Mouse (Mus musculus) lung, adult 18-20 months (tissue): ENCODE results near the gene Clk3.

Source experiments
- DNase-seq, 2 experiments: peaks; one replicate each; pipeline ENCODE4 v3.0.0; 2022; ENCODE audit warnings: mixed read lengths in 2 of 2

Clk3 gene

GRCm38 (mm10) chr9:57770214-57770613 lies 4.6 kb upstream of the Clk3 start:
- DNase-seq = no peak

- DNase-seq = no peak
Measured at GRCm38 (mm10) chr9:57769539-57770069, 3.9 kb upstream of the Clk3 start.

- DNase-seq = no peak
Measured at GRCm38 (mm10) chr9:57767231-57767630, 1.6 kb upstream of the Clk3 start.

- DNase-seq = no peak
Measured at GRCm38 (mm10) chr9:57766431-57766830, 771 bp upstream of the Clk3 start.

GRCm38 (mm10) chr9:57764974-57765363 lies 691 bp downstream of the Clk3 start:
- peak; percentile 95 to 96 for DNase-seq

- DNase-seq = peak; percentile 77 to 81
Measured at GRCm38 (mm10) chr9:57764147-57764973, 1.3 kb downstream of the Clk3 start.

- peak; percentile 70 to 73 for DNase-seq
Measured at GRCm38 (mm10) chr9:57762563-57762991, 3.1 kb downstream of the Clk3 start.

GRCm38 (mm10) chr9:57761563-57762551 lies 3.8 kb downstream of the Clk3 start:
- DNase-seq = no peak

- no peak for DNase-seq
Measured at GRCm38 (mm10) chr9:57760416-57761146, 5.1 kb downstream of the Clk3 start.

GRCm38 (mm10) chr9:57759289-57759688 lies 6.4 kb downstream of the Clk3 start:
- DNase-seq = peak; percentile 81 to 88

- DNase-seq = no peak
Measured at GRCm38 (mm10) chr9:57758528-57758927, 7.1 kb downstream of the Clk3 start.

GRCm38 (mm10) chr9:57757578-57757977 lies 8.1 kb downstream of the Clk3 start:
- DNase-seq = peak in 1 of 2 experiments; percentile 46

- DNase-seq = no peak
Measured at GRCm38 (mm10) chr9:57750901-57751300, 14.8 kb downstream of the Clk3 start.

- no peak for DNase-seq
Measured at GRCm38 (mm10) chr9:57748831-57749230, 16.8 kb downstream of the Clk3 start.

GRCm38 (mm10) chr9:57748137-57748536 lies 17.5 kb downstream of the Clk3 start:
- DNase-seq = no peak

- no peak for DNase-seq
Measured at GRCm38 (mm10) chr9:57747067-57747466, 18.6 kb downstream of the Clk3 start.

GRCm38 (mm10) chr9:57744462-57745091 lies 21.1 kb downstream of the Clk3 start:
- peak in 1 of 2 experiments; percentile 42 for DNase-seq

GRCm38 (mm10) chr9:57739863-57740262 lies 25.8 kb downstream of the Clk3 start:
- DNase-seq = no peak

- DNase-seq = no peak
Measured at GRCm38 (mm10) chr9:57733606-57734005, 32.1 kb downstream of the Clk3 start.

- DNase-seq = no peak
Measured at GRCm38 (mm10) chr9:57728312-57728711, 37.3 kb downstream of the Clk3 start.

- no peak for DNase-seq
Measured at GRCm38 (mm10) chr9:57724701-57725100, 41.0 kb downstream of the Clk3 start.

GRCm38 (mm10) chr9:57723796-57724195 lies 41.9 kb downstream of the Clk3 start:
- DNase-seq = no peak
